Mouse (Mus musculus) layer of hippocampus, postnatal 10 days (tissue): Measurements from ENCODE around the gene Arpc5. TPM values are rescaled to one million over a fixed set of nuclear protein-coding genes. Genes with fewer than 3 reads are reported as not detected.
"Not testable (repeated sequence)": the region's sequence is repeated elsewhere in the genome, so short reads cannot be mapped to it uniquely, and the experiment has no call there.

Source experiments
- DNase-seq, 2 experiments: peaks; one replicate each; pipeline ENCODE4 v3.0.0; 2021; ENCODE audit warnings: low spot score in 2 of 2
- long read RNA-seq: library from polyadenylated mRNA; stranded (forward); transcript quantifications from one replicate; pipeline ENCODE4 v2.0.0, GENCODE M21; 2023
- total RNA-seq, 2 experiments: library from RNA; stranded (reverse); gene quantifications; 2 replicates each; pipeline ENCODE4 v1.2.3; 2021

Gene Arpc5
- total RNA-seq = 100 to 1,000 TPM; 272 to 278 TPM
- long read RNA-seq, transcript Arpc5-201 (4 exons, 1,914 nt) = major isoform, 647 of 789 reads
- long read RNA-seq, partial matches to known transcripts = 3 of 789 reads
- long read RNA-seq, other reads (novel, unspliced or antisense) = 131 of 789 reads

- DNase-seq = peak; percentile 97 to 98
These were observed at the start of gene Arpc5, which contains the start of gene Rgl1 for GRCm38 (mm10) chr1:152766032-152766772. Gene Arpc5, plus strand, starts transcription at chr1:152766542. Gene Rgl1, minus strand, starts transcription at chr1:152766351.

GRCm38 (mm10) chr1:152717329-152717728 lies 49.0 kb upstream of the Arpc5 start:
- DNase-seq = no peak

- no peak for DNase-seq
These were observed 48.1 kb upstream of the Arpc5 start for GRCm38 (mm10) chr1:152718200-152718599.

- DNase-seq = no peak
These were observed 45.4 kb upstream of the Arpc5 start for GRCm38 (mm10) chr1:152720969-152721368.

GRCm38 (mm10) chr1:152721535-152722198 lies 44.7 kb upstream of the Arpc5 start:
- no peak for DNase-seq

GRCm38 (mm10) chr1:152724286-152724685 lies 42.1 kb upstream of the Arpc5 start:
- DNase-seq = no peak

- no peak for DNase-seq
These were observed 40.2 kb upstream of the Arpc5 start for GRCm38 (mm10) chr1:152726095-152726494.

- DNase-seq = no peak
These were observed 38.6 kb upstream of the Arpc5 start for GRCm38 (mm10) chr1:152727604-152728236.

- DNase-seq = no peak
These were observed 27.5 kb upstream of the Arpc5 start for GRCm38 (mm10) chr1:152738793-152739192.

GRCm38 (mm10) chr1:152739374-152739773 lies 27.0 kb upstream of the Arpc5 start:
- DNase-seq = no peak

- DNase-seq = no peak
These were observed 23.1 kb upstream of the Arpc5 start for GRCm38 (mm10) chr1:152743095-152743826.

- peak; percentile 88 to 91 for DNase-seq
These were observed 19.9 kb upstream of the Arpc5 start for GRCm38 (mm10) chr1:152746426-152746825.

- no peak for DNase-seq
These were observed 17.1 kb upstream of the Arpc5 start for GRCm38 (mm10) chr1:152749276-152749675.

- peak in 1 of 2 experiments; percentile 32 for DNase-seq
These were observed 15.9 kb upstream of the Arpc5 start, which contains the start of gene Apobec4 for GRCm38 (mm10) chr1:152750312-152750965. Gene Apobec4, plus strand, starts transcription at chr1:152750551.

- DNase-seq = no peak
These were observed 4.6 kb upstream of the Arpc5 start for GRCm38 (mm10) chr1:152761791-152762190.

GRCm38 (mm10) chr1:152766804-152767748 lies 734 bp downstream of the Arpc5 start:
- peak; percentile 37 to 53 for DNase-seq

GRCm38 (mm10) chr1:152767749-152768488 lies 1.6 kb downstream of the Arpc5 start:
- peak; percentile 89 to 90 for DNase-seq

GRCm38 (mm10) chr1:152771016-152771415 lies 4.7 kb downstream of the Arpc5 start:
- DNase-seq = no peak

GRCm38 (mm10) chr1:152774601-152775000 lies 8.3 kb downstream of the Arpc5 start:
- not testable (repeated sequence) for DNase-seq
